Mouse (Mus musculus): ENCODE measurements at regions not wholly inside any gene's neighbourhood (a gene's known extent, or its start where the extent isn't known, plus 50 kb on each side); places are given as distances from the start of the nearest gene placed in this dataset.
A peak's percentile ranks its signal among the peaks of the same experiment; 100 is the strongest.

DNA sequence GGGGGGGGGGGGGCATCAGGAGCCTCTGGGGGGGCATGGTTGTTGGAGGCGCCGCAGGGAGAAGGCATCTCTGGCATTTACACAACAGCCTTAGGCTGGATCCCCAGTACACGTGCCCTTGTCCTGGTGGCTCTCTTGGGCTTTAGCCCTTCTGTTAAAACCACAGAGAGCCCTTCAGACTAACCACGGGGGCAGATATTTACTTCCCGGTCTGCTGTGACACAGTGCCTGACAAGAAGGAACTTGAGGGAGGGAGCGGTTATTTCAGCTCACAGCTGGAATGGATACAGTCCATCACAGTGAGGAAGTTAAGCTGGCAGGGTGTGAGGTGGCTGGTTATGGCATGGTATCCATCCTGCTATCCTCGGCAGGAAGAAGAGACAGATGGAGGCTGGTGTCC, 71.0 kb upstream of the Gm11733 start:
- DNase-seq (ENCODE audit: low read depth, low spot score) = no peak

DNA sequence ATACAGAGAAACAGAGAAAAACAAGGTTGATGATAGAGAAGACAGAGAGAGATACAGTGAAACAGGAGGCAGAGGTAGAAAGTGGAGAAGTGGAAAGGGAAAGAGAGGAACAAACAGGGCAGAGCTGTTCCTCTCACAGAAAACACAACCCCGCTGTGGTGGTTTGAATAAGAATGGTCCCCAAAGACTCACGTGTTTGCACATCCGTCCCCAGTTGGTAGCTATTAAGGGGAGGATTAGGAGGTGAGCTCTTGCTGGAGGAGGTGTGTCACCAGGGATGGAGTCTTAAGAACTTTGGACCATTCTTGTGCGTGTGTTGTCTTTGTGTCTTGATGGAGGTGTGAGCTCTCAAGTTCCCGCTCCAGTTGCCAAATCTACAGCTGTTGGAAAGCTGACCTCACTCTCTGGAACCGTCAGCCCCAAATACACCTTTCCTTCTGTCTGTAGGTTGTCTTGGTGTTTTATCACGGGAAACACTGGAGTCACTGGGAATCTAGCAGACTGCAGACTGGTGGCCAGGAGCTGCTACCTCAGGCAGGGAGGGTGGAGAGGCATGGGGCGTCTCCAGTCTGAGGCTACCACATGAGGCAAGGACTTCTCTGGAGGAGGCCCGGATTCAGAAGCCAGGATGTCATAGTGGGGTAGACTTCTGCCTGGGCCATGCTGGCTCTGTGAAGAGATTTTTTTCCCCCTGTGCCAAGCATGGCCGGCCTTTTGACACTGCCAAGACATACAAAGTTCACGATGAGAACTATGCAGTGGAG, 70.0 kb upstream of the Gm11733 start:
- DNase-seq (ENCODE audit: low read depth, low spot score) = no peak

DNA sequence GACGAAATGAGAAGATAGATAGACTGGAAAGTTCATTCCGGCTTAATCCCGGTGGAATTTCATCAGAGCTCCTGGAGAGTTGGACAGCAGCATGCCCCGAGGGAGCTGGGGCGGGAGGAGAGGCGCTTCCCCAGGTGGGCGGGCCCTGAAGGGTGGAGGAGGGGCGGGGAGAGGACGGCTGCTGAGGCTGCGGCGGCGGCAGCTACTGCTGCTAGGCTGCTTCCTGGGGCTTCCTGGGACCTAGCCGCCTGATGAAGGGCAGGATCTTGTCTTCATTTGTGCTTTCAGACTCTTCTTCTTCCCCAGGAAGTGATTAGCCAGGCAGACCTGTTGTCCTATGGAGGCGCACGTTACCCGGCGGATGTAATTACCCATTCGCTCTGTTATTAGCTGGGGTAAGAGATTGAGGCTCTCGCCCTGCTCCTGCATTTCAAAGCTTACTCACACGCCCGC, 69.3 kb upstream of the Gm11733 start:
- DNase-seq (ENCODE audit: low read depth, low spot score) = no peak

DNA sequence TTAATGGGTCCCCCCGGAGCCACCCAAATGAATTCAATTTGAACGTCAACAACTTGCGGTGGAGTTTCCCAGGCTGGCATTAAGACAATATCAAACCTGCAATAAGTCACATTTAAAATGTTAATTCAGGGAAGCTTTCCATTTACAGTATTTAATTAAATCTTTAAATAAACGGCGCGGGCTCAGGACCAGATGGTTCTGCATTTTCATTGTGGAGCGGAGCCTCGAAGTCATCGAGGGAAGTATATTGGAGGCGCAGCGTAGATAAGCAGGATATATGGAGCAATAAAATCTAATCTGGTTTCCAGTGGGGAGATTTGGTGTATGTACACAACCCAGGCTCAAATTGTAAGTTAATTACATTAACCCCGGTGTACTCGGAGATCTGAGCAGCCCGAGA, 68.7 kb upstream of the Gm11733 start:
- no peak for DNase-seq (ENCODE audit: low read depth, low spot score)

DNA sequence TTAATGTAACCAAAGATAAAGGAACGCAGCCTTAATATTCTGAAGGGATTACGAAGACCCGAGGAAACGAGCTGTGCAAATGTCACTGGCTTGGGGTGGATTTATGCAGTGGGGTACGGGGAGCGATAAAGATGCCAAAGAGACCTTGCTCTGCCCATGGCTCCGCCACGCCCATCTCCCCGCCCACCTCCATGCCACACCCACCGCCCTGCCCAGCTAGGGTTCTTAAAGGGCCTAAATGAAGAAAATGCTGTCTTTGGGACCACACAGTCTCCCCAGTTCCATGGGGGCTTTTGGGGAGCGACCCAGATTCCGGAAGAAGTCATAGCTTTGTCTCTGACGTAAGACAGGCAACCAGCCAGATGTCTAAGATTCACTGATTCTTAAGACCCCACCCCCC, 68.2 kb upstream of the Gm11733 start:
- DNase-seq (ENCODE audit: low read depth, low spot score) = peak; percentile 46

DNA sequence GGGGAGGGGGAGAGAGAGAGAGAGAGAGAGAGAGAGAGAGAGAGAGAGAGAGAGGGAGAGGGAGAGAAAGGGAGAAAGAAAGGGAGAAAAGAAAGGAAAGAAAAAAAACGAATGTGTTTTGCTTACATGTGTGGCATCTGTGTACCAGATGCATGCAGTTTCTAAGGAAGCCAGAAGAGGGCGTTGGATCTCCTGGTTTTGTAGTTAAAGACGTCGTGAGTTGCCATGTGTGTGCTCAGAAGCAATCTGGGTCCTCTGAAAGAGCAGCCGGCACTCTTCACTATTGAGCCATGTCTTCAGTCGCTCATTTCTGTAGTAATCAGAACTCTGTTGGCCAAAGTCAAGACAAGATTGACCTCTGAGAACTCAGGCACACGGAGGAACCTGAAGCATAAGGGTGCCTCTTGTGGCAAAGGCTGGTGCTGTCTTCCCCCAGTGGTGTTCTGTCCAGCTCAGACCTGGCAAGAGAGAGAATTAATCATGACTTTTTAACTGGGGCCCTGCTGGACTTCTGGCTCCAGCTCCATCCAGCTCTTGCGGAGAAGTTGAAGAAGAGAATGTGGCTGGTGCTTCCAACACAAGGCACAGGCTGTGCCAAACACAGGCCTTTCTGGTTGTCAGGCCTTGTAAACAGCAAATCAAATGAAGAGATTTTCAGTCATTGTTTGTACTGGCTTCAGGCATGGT, 67.0 kb upstream of the Gm11733 start:
- DNase-seq (ENCODE audit: low read depth, low spot score) = peak; percentile 33

DNA sequence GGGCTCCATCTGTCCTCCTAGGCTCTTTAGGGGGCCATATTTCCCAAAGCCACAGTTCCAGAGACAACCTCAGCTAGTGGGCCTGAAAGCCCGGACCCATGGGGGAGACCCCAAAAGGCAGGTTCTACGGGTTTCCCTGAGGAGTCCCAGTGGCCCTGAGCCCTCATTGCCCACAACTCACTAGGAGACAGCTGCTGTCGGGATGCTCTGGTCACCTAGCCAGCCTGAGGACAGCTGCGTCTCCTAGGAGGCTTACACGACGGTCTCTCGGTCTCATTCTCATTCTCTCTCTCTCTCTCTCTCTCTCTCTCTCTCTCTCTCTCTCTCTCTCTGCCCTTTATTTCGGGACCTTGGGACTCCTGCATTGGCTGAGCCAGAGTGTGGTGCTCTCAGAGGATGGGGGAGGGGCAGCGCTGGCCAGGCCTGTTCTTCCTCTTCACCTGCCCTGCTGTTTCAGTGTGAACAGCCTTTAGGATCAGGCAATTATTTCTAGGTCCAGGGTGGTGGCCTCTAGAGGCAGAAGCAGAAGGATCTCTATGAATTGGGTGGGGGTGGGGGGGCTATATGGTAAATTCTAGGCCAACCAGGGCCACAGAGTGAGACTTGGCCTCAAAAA, 66.1 kb upstream of the Gm11733 start:
- DNase-seq (ENCODE audit: low read depth, low spot score) = no peak

DNA sequence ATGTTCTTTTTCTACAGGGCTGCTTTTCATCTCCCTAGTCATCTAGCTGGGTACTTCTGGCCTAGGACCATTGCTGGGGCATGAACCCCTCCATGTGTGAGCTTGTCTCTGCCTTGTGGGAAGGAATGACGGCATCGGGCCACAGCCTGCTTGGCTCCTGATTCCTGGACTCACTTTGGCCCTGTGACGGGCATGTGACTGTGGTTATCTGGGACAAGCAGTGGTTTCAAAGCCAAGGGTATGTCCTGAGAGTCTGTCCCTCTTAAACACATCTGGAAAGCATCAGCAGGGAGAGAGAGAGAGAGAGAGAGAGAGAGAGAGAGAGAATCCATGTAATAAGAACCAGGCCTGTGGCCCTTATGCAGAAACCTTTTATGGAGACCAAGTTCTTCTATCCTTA, 65.2 kb upstream of the Gm11733 start:
- DNase-seq (ENCODE audit: low read depth, low spot score) = no peak

DNA sequence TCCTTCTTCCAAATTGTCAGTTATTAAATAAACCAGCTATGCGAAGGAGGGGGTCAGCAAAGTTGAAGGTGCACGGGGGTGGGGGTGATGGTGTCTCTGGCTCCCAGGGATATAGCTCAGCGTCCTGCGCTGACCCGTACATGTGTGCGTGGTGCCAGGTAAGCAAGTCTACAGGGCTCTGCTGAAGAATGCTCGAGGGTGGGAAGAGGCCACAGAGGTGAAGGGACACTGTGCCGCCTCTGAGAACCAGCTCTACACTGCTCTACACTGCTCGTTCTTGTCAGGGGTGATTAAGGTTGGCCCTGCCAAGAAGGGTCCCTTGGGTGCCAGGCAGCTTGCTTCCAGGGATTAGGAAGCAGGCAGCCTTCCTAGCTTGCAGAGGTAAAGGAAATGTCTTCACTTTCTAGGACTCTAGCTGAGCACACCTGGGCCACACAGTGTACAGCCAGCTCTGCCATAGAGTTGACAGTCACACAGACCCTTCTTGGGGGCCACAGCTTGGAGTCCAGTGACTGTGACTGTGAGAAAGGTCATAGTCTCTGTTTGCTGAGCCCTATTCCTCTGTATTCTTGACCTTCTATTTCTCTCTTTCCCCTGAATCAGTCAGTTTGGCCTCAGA, 64.7 kb upstream of the Gm11733 start:
- no peak for DNase-seq (ENCODE audit: low read depth, low spot score)

DNA sequence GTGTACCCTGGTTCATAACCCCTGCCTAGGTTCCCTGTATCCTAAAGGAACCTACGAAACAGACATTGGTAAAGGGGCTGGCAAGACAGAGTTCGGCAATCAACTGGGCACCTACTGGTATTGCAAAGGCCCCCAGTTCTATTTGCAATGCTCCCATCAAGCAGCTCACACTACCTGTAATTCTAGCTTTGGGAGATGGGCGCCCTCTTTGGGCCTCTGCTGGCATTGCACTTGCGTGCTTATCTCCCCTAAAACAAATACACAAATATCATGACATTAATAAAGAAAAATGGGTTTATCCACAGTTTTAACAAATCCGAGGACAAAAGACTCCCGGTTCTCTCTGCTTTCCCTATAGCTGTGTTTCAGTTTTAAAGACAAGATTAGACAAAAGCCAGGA, 61.5 kb upstream of the Gm11733 start:
- DNase-seq (ENCODE audit: low read depth, low spot score) = peak; percentile 34

DNA sequence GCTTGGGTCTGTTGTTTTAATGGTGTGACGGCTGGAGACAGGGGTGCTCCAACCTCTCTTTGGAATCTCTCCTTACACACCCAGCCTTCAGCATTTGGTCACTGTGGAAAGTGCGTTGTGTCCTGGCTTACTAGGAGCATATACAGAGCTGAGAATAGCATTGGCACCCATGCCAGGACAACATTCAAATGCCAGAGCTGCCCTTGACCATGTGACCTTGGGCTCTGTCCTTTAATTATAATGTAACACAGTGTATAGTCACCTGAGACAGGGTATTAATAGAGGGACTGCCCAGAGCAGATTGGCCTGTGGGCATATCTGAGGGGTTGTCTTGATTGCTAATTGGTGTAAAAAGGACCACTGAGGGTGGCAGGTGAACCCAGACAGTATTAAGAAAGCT, 60.7 kb upstream of the Gm11733 start:
- no peak for DNase-seq (ENCODE audit: low read depth, low spot score)

DNA sequence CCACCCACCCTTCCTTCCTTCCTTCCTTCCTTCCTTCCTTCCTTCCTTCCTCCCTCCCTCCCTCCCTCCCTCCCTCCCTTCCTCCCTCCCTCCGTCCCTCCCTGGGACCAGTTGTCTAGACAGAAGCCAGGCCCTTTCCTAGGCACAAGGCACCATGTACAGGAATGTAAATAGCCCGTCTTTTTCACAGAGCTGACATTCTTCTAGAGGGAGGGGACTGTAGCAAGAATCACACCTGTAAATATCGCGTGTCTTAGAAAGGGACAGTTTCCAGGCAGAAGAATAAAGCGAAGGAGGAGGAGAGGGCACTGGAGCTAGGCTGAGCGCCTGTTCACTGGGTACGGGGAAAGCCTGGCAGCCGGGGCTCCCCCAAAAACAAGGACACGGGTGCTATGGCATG, 58.7 kb upstream of the Gm11733 start:
- DNase-seq (ENCODE audit: low read depth, low spot score) = no peak

DNA sequence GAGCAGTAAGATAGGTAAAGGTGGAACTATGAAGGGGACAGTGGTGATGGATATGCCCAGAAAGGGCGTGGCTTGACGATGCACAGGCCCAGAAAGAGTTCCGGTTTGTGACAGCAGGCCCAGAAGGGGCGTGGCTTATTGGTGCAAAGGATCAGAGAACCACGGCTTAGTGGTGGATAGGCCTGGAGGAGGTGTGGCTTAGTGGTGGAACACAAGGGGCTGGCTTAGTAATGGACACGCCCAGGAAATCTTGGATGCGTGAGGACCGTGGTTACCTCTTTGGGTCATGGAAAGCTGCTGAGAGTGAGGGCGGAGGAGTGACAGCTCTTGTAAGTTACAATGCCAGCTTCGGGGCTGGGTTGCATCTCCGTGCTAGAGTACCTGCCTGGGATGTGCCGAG, 58.2 kb upstream of the Gm11733 start:
- DNase-seq (ENCODE audit: low read depth, low spot score) = peak; percentile 46

DNA sequence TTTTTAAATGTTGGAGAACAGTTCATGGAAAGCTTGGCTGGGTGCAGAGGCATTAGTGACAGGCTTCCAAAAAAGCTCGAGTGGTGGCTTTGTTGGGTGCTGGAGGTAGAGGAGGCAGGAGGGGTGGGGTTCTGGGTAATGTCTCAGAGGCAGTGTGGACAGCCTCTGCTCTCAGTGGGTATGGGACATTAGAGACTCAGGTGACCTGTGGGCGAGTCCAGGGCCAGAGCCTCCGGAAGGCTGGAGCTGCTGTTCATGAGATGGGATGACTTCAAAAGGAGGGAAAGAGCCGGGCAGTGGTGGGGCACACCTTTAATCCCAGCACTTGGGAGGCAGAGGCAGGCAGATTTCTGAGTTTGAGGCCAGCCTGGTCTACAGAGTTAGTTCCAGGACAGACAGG, 57.5 kb upstream of the Gm11733 start:
- DNase-seq (ENCODE audit: low read depth, low spot score) = no peak

DNA sequence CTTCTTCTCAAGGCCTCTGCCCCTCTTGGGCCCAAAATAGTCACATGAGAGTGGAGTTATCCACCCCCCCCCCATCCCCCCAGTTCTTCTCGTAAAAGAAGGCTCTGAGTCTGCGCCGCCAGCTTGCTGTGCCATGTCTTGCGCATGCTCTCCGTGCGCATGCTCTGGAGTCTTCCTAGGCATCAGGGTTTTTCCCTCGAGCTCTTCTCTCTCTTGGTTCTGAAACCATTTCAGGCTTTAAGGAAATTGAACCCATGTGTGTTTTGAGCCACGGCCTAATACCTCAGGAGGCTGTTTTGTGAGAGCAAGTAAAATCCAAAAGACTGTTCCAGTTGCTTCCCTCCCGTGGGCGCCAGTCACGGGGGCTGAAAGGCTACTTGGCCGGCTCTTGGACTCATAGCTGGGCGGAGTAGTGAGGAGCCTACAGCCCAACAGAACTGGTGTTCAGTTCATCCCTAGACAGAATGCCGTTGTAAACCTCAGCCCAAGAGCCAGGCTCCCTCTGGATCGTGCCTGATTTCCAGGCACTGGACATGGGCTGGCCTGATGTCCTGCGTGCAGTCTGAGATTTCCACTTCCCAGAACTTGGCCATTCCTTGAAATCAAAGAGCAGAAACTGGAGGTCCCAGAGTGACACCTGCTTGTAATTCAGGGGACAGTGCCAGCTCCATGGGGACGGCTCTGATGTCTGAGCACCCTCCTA, 56.2 kb upstream of the Gm11733 start:
- no peak for DNase-seq (ENCODE audit: low read depth, low spot score)

DNA sequence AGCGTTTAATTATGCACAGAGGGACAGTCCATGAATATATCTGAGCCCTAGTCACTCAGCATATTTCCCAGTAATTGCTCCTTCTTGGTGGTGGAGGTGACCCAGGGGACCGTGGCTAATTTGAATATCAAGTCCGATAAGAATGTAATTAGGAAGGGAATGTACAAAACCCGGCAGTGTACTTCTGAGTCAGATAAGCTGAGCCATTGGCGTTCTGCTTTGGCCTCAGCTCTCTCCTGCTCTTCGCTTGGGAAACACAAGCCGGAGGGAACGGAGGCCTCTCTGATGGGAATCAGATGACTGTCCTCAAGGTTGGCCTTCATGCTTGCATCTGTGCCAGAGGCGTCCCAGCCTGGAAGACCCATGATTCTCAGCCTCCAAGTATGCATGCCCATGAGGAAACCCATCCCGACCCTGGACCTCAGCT, 54.8 kb upstream of the Gm11733 start:
- no peak for DNase-seq (ENCODE audit: low read depth, low spot score)

DNA sequence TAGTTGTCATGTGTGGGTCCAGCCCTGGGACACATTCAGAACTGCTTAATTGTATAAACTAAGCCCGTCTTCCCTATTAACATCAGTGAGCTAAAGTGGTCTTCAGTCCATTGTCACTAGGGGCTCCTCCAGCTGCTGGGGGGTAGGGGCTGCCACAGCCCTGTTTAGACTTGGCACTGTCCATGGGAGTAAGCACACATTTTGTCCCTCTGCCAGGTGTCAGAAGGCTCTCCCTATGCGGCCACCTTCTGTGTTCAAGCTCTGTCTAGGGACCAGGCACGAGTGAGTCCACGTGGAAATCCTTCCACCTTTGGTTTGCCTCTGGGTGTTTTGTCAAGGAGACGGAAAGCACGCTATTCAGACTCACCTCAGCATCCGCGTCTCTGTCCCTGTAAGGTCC, 54.3 kb upstream of the Gm11733 start:
- no peak for DNase-seq (ENCODE audit: low read depth, low spot score)

DNA sequence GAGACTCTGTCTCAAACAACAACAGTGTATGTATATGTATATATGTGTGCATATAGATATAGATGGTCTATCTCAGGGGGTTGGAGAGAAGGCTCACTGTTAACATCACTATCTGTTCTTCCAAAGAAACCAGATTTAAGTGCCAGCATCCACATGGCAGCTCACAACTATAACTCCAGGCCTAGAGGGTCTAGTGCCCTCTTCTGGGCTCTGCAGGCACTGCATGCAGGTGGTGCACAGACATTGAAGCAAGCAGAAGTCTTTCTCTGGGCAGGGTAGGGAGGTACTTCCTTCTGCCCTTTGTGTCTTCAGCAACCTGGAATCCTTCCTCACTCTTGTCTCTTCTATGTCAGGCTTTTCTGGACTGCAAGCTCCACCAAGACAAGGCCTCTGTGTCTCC, 50.1 kb upstream of the Gm11733 start:
- DNase-seq (ENCODE audit: low read depth, low spot score) = peak; percentile 46

Measured in A20 (cell line).